Mouse (Mus musculus) testis, adult 2 months (tissue): ENCODE measurements around the gene Col15a1.

Experiments used
- CTCF ChIP-seq: fragments of 200-500 bp; IDR thresholded peaks from 2 replicates; pipeline ENCODE4 v1.5.1; 2012; ENCODE audit warnings: low read depth, mild to moderate bottlenecking, inconsistent platforms, low read length, moderate library complexity; ENCODE audit not compliant: control insufficient read depth, insufficient read depth, insufficient replicate concordance
- POLR2A ChIP-seq: fragments of 200-500 bp; IDR thresholded peaks from 2 replicates; pipeline ENCODE4 v1.6.1; 2012; ENCODE audit warnings: low read depth, mild to moderate bottlenecking, inconsistent platforms, low read length, moderate library complexity; ENCODE audit not compliant: control insufficient read depth

- TF ChIP-seq POLR2A, result no peak
- no peak for TF ChIP-seq CTCF
Observed at GRCm38 (mm10) chr4:47237220-47237619, 29.3 kb downstream of the Col15a1 start.
